Mouse (Mus musculus) C2C12 (cell line): ENCODE data around the gene Casq1. TPM values are rescaled to one million over a fixed set of nuclear protein-coding genes. Genes with fewer than 3 reads are reported as not detected.

Experiments
- H3K27me3 ChIP-seq: one replicate; pipeline ENCODE4 v1.6.1; 2011; ENCODE audit not compliant: control insufficient read depth, insufficient read depth, insufficient read length
- H3K36me3 ChIP-seq: one replicate; pipeline ENCODE4 v1.6.1; 2011; ENCODE audit not compliant: control insufficient read depth, insufficient read depth
- H3K4me3 ChIP-seq: one replicate; pipeline ENCODE4 v1.5.1; 2011; ENCODE audit warnings: mild to moderate bottlenecking, control low read depth; ENCODE audit not compliant: poor library complexity, insufficient read depth, severe bottlenecking
- H3K79me2 ChIP-seq: one replicate; pipeline ENCODE4 v1.6.1; 2011; ENCODE audit not compliant: control insufficient read depth, insufficient read depth
- H3K79me3 ChIP-seq: one replicate; pipeline ENCODE4 v1.6.1; 2011; ENCODE audit warnings: low read depth, control low read depth
- H3ac ChIP-seq: one replicate; pipeline ENCODE3; 2011; ENCODE audit warnings: low read depth; ENCODE audit not compliant: control insufficient read depth, insufficient read length
- CEBPB ChIP-seq: IDR thresholded peaks from one replicate; pipeline ENCODE4 v1.6.1; 2011; ENCODE audit warnings: low read depth, mild to moderate bottlenecking, control low read depth, moderate library complexity
- CTCF ChIP-seq: IDR thresholded peaks from one replicate; pipeline ENCODE4 v1.5.1; 2011; ENCODE audit not compliant: control insufficient read depth, insufficient read depth, insufficient read length
- FOSL1 ChIP-seq: IDR thresholded peaks from one replicate; pipeline ENCODE4 v1.8.0; 2011; ENCODE audit warnings: mild to moderate bottlenecking, low read length; ENCODE audit not compliant: poor library complexity, insufficient read depth, severe bottlenecking
- MAX ChIP-seq: IDR thresholded peaks from one replicate; pipeline ENCODE4 v1.6.1; 2011; ENCODE audit warnings: mild to moderate bottlenecking, control low read depth
- MYOD1 ChIP-seq: IDR thresholded peaks from one replicate; pipeline ENCODE4 v1.6.1; 2011; ENCODE audit warnings: low read depth; ENCODE audit not compliant: control insufficient read depth, insufficient read length
- MYOG ChIP-seq: IDR thresholded peaks from one replicate; pipeline ENCODE4 v1.6.1; 2011; ENCODE audit not compliant: control insufficient read depth, insufficient read length; ENCODE audit errors: extremely low read depth
- USF1 ChIP-seq: IDR thresholded peaks from one replicate; pipeline ENCODE4 v1.6.1; 2011; ENCODE audit warnings: low read depth, mild to moderate bottlenecking, control low read depth, moderate library complexity
- polyA plus RNA-seq: library from polyadenylated mRNA; unstranded; fragments of >200 nt; fragmentation: generic; extraction: Trizol; gene quantifications from one replicate; pipeline ENCODE4 v1.2.1, GENCODE M21; 2012; ENCODE audit warnings: missing spikeins

Gene Casq1
- polyA plus RNA-seq, 1 experiment, result 0.12 TPM

- H3K36me3 ChIP-seq, result no peaks in the 10 kb centered on the region
- H3K79me3 ChIP-seq, result no peaks in the 10 kb centered on the region
- H3ac ChIP-seq, result no peak overlapping the region
- H3K27me3 ChIP-seq, result no peaks in the 10 kb centered on the region
- no peak overlapping the region for H3K4me3 ChIP-seq
- H3K79me2 ChIP-seq, result no peaks in the 10 kb centered on the region
- TF ChIP-seq CTCF, result no peak
- peak; percentile 43 for TF ChIP-seq MYOD1
These were observed 24.0 kb upstream of the Casq1 start for GRCm38 (mm10) chr1:172243547-172244205.

DNA sequence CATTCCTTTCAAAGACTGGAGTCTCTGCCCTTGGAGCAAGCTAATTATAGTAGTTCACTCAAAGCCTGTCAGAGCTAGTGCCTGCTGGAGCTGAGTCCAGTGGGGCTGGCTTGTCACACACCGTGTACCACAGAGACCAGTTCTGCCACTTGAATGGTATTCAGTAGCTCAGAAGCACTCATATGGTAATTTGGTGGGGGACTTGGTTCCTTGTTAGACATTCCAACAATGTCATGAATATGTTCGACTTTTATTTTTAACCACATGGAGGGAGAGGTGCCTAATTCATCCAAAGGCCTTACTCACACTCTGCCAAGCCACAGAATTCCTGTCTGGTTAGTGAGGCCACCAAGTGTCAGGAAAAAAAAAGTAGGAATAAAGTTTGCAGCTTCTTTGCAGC is 22.7 kb upstream of the Casq1 start:
- no peaks in the 10 kb centered on the region for H3K79me3 ChIP-seq
- H3K4me3 ChIP-seq, result no peak overlapping the region
- no peaks in the 10 kb centered on the region for H3K79me2 ChIP-seq
- TF ChIP-seq MYOD1 (no peak), MYOG (no peak), MAX (no peak), FOSL1 (peak; percentile 5)
- no peaks in the 10 kb centered on the region for H3K27me3 ChIP-seq
- no peaks in the 10 kb centered on the region for H3K36me3 ChIP-seq
- no peak overlapping the region for H3ac ChIP-seq

DNA sequence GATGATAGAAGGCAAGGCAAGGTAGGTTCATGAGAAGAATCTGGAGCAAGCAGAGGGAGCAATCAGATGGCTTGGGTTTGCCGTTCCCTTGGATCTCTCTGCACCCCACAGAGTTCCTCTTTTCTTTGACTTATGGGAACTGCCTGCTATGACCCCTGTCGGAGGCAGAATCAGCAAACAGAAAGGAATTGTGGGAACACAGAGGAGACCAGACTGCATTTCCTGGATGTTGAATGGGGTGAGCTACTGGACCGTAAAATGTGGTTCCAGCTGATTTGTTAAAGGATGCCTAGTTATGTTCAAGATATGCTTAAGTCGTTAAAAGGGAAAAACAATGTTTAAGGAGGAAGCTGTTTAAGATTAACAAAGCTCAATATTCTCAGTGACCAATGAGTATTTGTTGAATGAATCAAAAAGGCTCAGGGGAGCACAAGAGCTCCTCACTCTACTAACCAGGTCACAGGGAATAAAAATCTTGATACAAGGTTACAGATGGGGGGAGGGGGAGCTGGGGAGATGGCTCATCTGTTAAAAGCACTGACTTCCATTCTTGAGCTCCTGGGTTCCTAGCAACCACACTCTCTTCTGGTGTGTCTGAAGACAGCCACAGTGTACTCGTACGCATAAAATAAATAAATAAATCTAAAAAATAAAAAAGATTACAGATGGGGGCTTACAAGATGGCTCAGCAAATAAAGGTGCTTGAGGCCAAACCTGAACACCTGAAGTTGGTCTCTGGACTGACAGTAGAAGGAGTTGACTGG is 21.5 kb upstream of the Casq1 start:
- no peak overlapping the region for H3ac ChIP-seq
- TF ChIP-seq MYOG (no peak), FOSL1 (no peak), MYOD1 (no peak)

DNA sequence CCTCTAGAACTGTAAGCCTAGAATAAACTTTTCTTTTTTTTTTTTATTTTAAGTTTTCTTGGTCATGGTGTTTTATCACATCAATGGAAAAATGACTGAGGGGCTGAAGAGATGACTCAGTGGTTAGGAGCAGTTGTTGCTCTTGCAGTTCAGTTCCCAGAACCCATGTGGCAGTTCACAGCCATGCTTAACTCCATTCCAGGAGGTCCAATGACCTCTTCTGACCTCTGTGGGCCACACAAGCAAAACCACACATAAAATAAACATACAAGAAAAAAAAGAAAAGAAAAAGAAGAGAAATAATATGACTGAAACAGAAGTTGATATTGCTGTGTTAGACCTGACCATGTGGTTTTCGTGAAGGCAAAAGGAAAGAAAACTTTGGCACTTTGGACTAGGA is 9.5 kb upstream of the Casq1 start:
- H3K4me3 ChIP-seq, result no peak overlapping the region
- H3K36me3 ChIP-seq, result no peaks in the 10 kb centered on the region
- TF ChIP-seq USF1 (no peak), MYOD1 (no peak), CEBPB (no peak), MYOG (no peak), FOSL1 (no peak)
- no peaks in the 10 kb centered on the region for H3K79me3 ChIP-seq
- no peaks in the 10 kb centered on the region for H3K79me2 ChIP-seq
- H3ac ChIP-seq, result no peak overlapping the region
- H3K27me3 ChIP-seq, result no peaks in the 10 kb centered on the region

More for the DNA sequence above, 21.5 kb upstream of the Casq1 start:
- Histone ChIP-seq H3K27me3 (peaks cover under 1% of the 10 kb centered on the region), H3K79me2 (no peaks in the 10 kb centered on the region), H3K4me3 (no peak overlapping the region), H3K79me3 (no peaks in the 10 kb centered on the region), H3K36me3 (no peaks in the 10 kb centered on the region)

DNA sequence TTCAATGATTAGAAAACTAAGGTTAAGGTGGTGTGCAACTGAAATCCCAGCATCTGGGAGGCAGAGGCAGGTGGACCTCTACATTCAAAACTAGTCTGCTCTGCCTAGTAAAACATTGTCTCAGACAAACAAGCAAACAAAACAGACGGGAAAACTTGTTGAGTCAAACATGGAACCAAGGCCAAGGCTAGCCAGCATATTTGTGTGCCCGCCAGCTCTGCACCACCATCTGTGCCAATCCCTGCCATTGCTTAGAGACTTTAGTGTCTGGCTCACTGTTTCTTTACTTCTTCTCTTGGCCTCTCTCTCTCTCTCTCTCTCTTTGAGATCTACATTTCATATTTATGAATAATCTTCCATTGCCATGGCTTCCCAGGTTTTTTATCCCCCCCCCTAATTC is 8.5 kb upstream of the Casq1 start:
- no peak overlapping the region for H3K4me3 ChIP-seq
- no peaks in the 10 kb centered on the region for H3K27me3 ChIP-seq

GRCm38 (mm10) chr1:172221297-172222063 is 1.8 kb upstream of the Casq1 start:
- Histone ChIP-seq H3K79me3 (no peaks in the 10 kb centered on the region), H3K4me3 (no peak overlapping the region), H3K79me2 (no peaks in the 10 kb centered on the region), H3K27me3 (no peaks in the 10 kb centered on the region), H3ac (no peak overlapping the region), H3K36me3 (no peaks in the 10 kb centered on the region)
- TF ChIP-seq CEBPB, result no peak
- no peak for TF ChIP-seq USF1
- TF ChIP-seq MAX, result no peak
- TF ChIP-seq MYOD1, result no peak
- TF ChIP-seq FOSL1, result no peak
- no peak for TF ChIP-seq CTCF
- no peak for TF ChIP-seq MYOG

More for the DNA sequence above, 8.5 kb upstream of the Casq1 start:
- Histone ChIP-seq H3ac (no peak overlapping the region), H3K36me3 (no peaks in the 10 kb centered on the region), H3K79me2 (no peaks in the 10 kb centered on the region), H3K79me3 (no peaks in the 10 kb centered on the region)
- TF ChIP-seq MAX (no peak), FOSL1 (no peak), USF1 (no peak)
